Mouse (Mus musculus) T-helper 17 cell (primary cell): ENCODE results near the gene Lhx8.

Experiments
- in situ Hi-C, 2 experiments: fragments of 300-600 bp; cut with MboI, MseI; formaldehyde crosslinking; loops; 1 replicate in 1 of 2; 2 replicates in 1 of 2; pipeline ENCODE4 v1.15.1; 2025; ENCODE audit warnings: high pct_unique_total_duplicates in 2 of 2

The Lhx8 gene

GRCm38 (mm10) chr3:154321921-154322574 is 8.4 kb downstream of the Lhx8 start:
- in situ Hi-C loops = no loop called here

- in situ Hi-C loops = no loop called here
Measured at GRCm38 (mm10) chr3:154317651-154318248, 12.7 kb downstream of the Lhx8 start.

GRCm38 (mm10) chr3:154305163-154305884 is 25.1 kb downstream of the Lhx8 start:
- in situ Hi-C loops = no loop called here

GRCm38 (mm10) chr3:154301102-154301501 is 29.4 kb downstream of the Lhx8 start:
- in situ Hi-C loops = no loop called here

GRCm38 (mm10) chr3:154300006-154300405 is 30.5 kb downstream of the Lhx8 start:
- in situ Hi-C loops = no loop called here

GRCm38 (mm10) chr3:154298490-154298889 is 32.0 kb downstream of the Lhx8 start:
- in situ Hi-C loops = no loop called here

- in situ Hi-C loops = no loop called here
Measured at GRCm38 (mm10) chr3:154297499-154297898, 33.0 kb downstream of the Lhx8 start.

- in situ Hi-C loops = no loop called here
Measured at GRCm38 (mm10) chr3:154294924-154295834, 35.3 kb downstream of the Lhx8 start.

- in situ Hi-C loops = no loop called here
Measured at GRCm38 (mm10) chr3:154293839-154294490, 36.5 kb downstream of the Lhx8 start.

- in situ Hi-C loops = no loop called here
Measured at GRCm38 (mm10) chr3:154292126-154292525, 38.3 kb downstream of the Lhx8 start.

- in situ Hi-C loops = no loop called here
Measured at GRCm38 (mm10) chr3:154290351-154290750, 40.1 kb downstream of the Lhx8 start.

- in situ Hi-C loops = no loop called here
Measured at GRCm38 (mm10) chr3:154288429-154289069, 41.9 kb downstream of the Lhx8 start.

- in situ Hi-C loops = no loop called here
Measured at GRCm38 (mm10) chr3:154287217-154287616, 43.2 kb downstream of the Lhx8 start.

GRCm38 (mm10) chr3:154285351-154285750 is 45.1 kb downstream of the Lhx8 start:
- in situ Hi-C loops = no loop called here

- in situ Hi-C loops = no loop called here
Measured at GRCm38 (mm10) chr3:154284260-154284659, 46.2 kb downstream of the Lhx8 start.

GRCm38 (mm10) chr3:154274681-154275080 is 55.8 kb downstream of the Lhx8 start:
- in situ Hi-C loops = loop anchor here in 1 of 2 experiments (5.0 kb wide), 1 partner anchor 303 kb away; no protein-coding TSS in a partner anchor

- in situ Hi-C loops = loop anchor here (5.0 kb wide), 2 partner anchors 287 to 307 kb away; no protein-coding TSS in a partner anchor
Measured at GRCm38 (mm10) chr3:154269757-154270366, 60.6 kb downstream of the Lhx8 start.

GRCm38 (mm10) chr3:154268313-154268712 is 62.1 kb downstream of the Lhx8 start:
- in situ Hi-C loops = loop anchor here (5.0 kb wide), 2 partner anchors 289 to 309 kb away; no protein-coding TSS in a partner anchor

GRCm38 (mm10) chr3:154257312-154257711 is 73.1 kb downstream of the Lhx8 start:
- in situ Hi-C loops = no loop called here
